ENCODE assay signal across 8 mouse cellular contexts in genomic region chr10:7841571-7842080, GRCm38 (mm10). TPM values are rescaled to one million over a fixed set of nuclear protein-coding genes. Genes with fewer than 3 reads are reported as not detected.
DNase-seq lines count a peak whose midpoint lies in the region; ATAC-seq and TF ChIP-seq lines count a peak whose summit lies in the region.

No protein-coding gene starts in this region.

- no peaks in the 10 kb centered on the region for H3K27me3 ChIP-seq in kidney, embryonic 14.5 days (ENCODE audit: control insufficient read depth, insufficient read depth, low read length)
- H3K27me3 ChIP-seq in forebrain, postnatal 0 days (ENCODE audit: insufficient read depth, low read length) = no peaks in the 10 kb centered on the region

- H3K4me1 ChIP-seq in kidney, embryonic 14.5 days (ENCODE audit: control insufficient read depth, insufficient read depth, low read length) = no peaks in the 10 kb centered on the region
- no peaks in the 10 kb centered on the region for H3K4me1 ChIP-seq in forebrain, postnatal 0 days (ENCODE audit: insufficient read depth)

- ATAC-seq in kidney, embryonic 14.5 days (ENCODE audit: low FRiP score, low TSS enrichment) = no peak
- peak; percentile 93 for ATAC-seq in megakaryocyte progenitor cell, adult 5-6 weeks (replicated peaks; ENCODE audit: poor library complexity)
- no peak for ATAC-seq in forebrain, postnatal 0 days

- H3K27ac ChIP-seq in kidney, embryonic 14.5 days (ENCODE audit: low read depth, low read length) = no peak overlapping the region
- no peak overlapping the region for H3K27ac ChIP-seq in forebrain, postnatal 0 days (ENCODE audit: low read depth, low read length)

- no peak for TF ChIP-seq CTCF in forebrain, postnatal 0 days (IDR thresholded peaks at IDR 0.05; ENCODE audit: low read depth)

- 67% methylated on average over 14 of the region's 14 CpGs for WGBS in kidney, embryonic 14.5 days
- WGBS in large intestine, adult 2 months = 20% methylated on average over 14 of the region's 14 CpGs
- WGBS in forebrain, postnatal 0 days = 76% methylated on average over 14 of the region's 14 CpGs

- no peak overlapping the region for H3K4me3 ChIP-seq in kidney, embryonic 14.5 days (ENCODE audit: low read length)
- H3K4me3 ChIP-seq in forebrain, postnatal 0 days (ENCODE audit: low read depth, low read length) = no peak overlapping the region

- no peak overlapping the region for H3K9ac ChIP-seq in kidney, embryonic 14.5 days (ENCODE audit: low read depth, low read length)
- H3K9ac ChIP-seq in forebrain, postnatal 0 days = no peak overlapping the region

- DNase-seq in kidney, adult 18-20 months = peak; percentile 64
- peak; percentile 77 for DNase-seq in adrenal gland, adult 8-10 months
- peak; percentile 79 to 89 for DNase-seq in heart, adult 9 months (ENCODE audit: low spot score in 2 of 2)
- peak; percentile 70 for DNase-seq in large intestine, adult 2 months (ENCODE audit: low read depth, low spot score)
- no peak for DNase-seq in T-cell, adult 2 months (ENCODE audit: low spot score)
- no peak for DNase-seq in forebrain, postnatal 0 days

- H3K4me2 ChIP-seq in kidney, embryonic 14.5 days (replicated peaks; ENCODE audit: low read depth, low read length) = no peak overlapping the region
- H3K4me2 ChIP-seq in forebrain, postnatal 0 days (ENCODE audit: low read depth) = no peak overlapping the region

- no peaks in the 10 kb centered on the region for H3K9me3 ChIP-seq in kidney, embryonic 14.5 days (ENCODE audit: control insufficient read depth, low read length)
- H3K9me3 ChIP-seq in forebrain, postnatal 0 days (ENCODE audit: low read length) = no peaks in the 10 kb centered on the region

- no peaks in the 10 kb centered on the region for H3K36me3 ChIP-seq in kidney, embryonic 14.5 days (ENCODE audit: control insufficient read depth, insufficient read depth, low read length)
- no peaks in the 10 kb centered on the region for H3K36me3 ChIP-seq in forebrain, postnatal 0 days (ENCODE audit: insufficient read depth)

RNA-seq across cellular contexts. Expression of gene Zc3h12d, which starts 9.4 kb away (rescaled TPM):
- polyA plus RNA-seq in kidney, embryonic 14.5 days (2014; fragmentation: Nextera tagmentation; extraction: Ambion mirVana) = 0.16 and 0.18 TPM in 2 replicates
- under 1 TPM; 0.24 to 0.95 (median 0.58) TPM for total RNA-seq in adrenal gland, adult 8-10 months (2022)
- 6.5 and 10.3 TPM in 2 replicates for polyA plus RNA-seq in large intestine, adult 2 months (2012; rRNA removed)
- total RNA-seq in megakaryocyte progenitor cell, adult 5-6 weeks (2015) = 0.22 TPM in 1 of 2 replicates, not detected in the other
- total RNA-seq in megakaryocyte progenitor cell, adult 5-6 weeks (2017) = 0.17 TPM in 1 of 2 replicates, not detected in the other
- 0.08 and 0.24 TPM in 2 replicates for total RNA-seq in forebrain, postnatal 0 days (2014; rRNA removed)
- 0.09 and 0.21 TPM in 2 replicates for polyA plus RNA-seq in forebrain, postnatal 0 days (2015; fragmentation: Nextera tagmentation; extraction: Ambion mirVana)

RNA-seq across cellular contexts. Expression of gene Ppil4, which starts 48.9 kb away (rescaled TPM):
- 36.9 and 40.8 TPM in 2 replicates for polyA plus RNA-seq in kidney, embryonic 14.5 days (2014; fragmentation: Nextera tagmentation; extraction: Ambion mirVana)
- 10 to 100 TPM; 22.4 to 34.8 (median 27.5) TPM for total RNA-seq in adrenal gland, adult 8-10 months (2022)
- polyA plus RNA-seq in large intestine, adult 2 months (2012; rRNA removed) = 4.3 and 5.1 TPM in 2 replicates
- 43.2 and 44.3 TPM in 2 replicates for total RNA-seq in megakaryocyte progenitor cell, adult 5-6 weeks (2015)
- 72.9 and 87.3 TPM in 2 replicates for total RNA-seq in megakaryocyte progenitor cell, adult 5-6 weeks (2017)
- total RNA-seq in forebrain, postnatal 0 days (2014; rRNA removed) = 37.5 and 49.6 TPM in 2 replicates
- polyA plus RNA-seq in forebrain, postnatal 0 days (2015; fragmentation: Nextera tagmentation; extraction: Ambion mirVana) = 44.4 and 50.2 TPM in 2 replicates

RNA-seq across cellular contexts. Expression of gene Ginm1, which starts 49.0 kb away (rescaled TPM):
- polyA plus RNA-seq in kidney, embryonic 14.5 days (2014; fragmentation: Nextera tagmentation; extraction: Ambion mirVana) = 74.1 and 84.3 TPM in 2 replicates
- total RNA-seq in adrenal gland, adult 8-10 months (2022) = 100 to 1,000 TPM; 159 to 252 (median 205) TPM
- 18.5 and 20.8 TPM in 2 replicates for polyA plus RNA-seq in large intestine, adult 2 months (2012; rRNA removed)
- total RNA-seq in megakaryocyte progenitor cell, adult 5-6 weeks (2015) = 34.2 and 39.8 TPM in 2 replicates
- total RNA-seq in megakaryocyte progenitor cell, adult 5-6 weeks (2017) = 35.7 and 48.8 TPM in 2 replicates
- 31.0 and 51.0 TPM in 2 replicates for total RNA-seq in forebrain, postnatal 0 days (2014; rRNA removed)
- 61.2 and 65.6 TPM in 2 replicates for polyA plus RNA-seq in forebrain, postnatal 0 days (2015; fragmentation: Nextera tagmentation; extraction: Ambion mirVana)

Comparison
In these comparisons a context has a peak if more than half of its experiments do, and no peak if none do; other contexts are left out.
1. DNase-seq: peak in kidney, adult 18-20 months (single experiment), adrenal gland, adult 8-10 months (single experiment), heart, adult 9 months (2 of 2) and large intestine, adult 2 months (single experiment); none in T-cell, adult 2 months (single experiment) and forebrain, postnatal 0 days (single experiment).